Mouse (Mus musculus): ENCODE measurements at regions not wholly inside any gene's neighbourhood (a gene's known extent, or its start where the extent isn't known, plus 50 kb on each side); places are given as distances from the start of the nearest gene placed in this dataset.

DNA sequence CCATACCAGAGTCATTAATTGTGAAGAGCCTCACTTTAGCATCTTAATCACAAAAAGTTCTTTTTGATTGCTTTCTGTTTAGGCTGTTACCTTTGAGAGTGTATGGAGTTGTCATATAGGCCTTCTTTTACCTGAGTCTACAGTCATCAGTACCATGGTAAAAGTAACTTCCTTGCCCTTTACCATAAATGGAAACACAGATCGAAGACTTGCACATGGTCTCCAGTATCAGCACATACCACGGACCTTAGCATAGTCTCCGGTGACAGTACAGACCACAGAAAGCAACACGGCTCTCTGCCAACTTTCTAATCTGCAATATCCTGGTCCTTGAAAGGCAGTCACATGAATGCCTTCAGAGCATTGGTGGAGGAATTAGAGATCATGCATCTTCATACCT lies 1626.8 kb upstream of the Gm6569 start:
- 83% methylated on average over 4 of the region's 4 CpGs for WGBS
- no peak overlapping the region for H3K4me3 ChIP-seq (ENCODE audit: control insufficient read depth, insufficient read depth, low read length)
- TF ChIP-seq POLR2A (IDR thresholded peaks at IDR 0.05; ENCODE audit: control insufficient read depth, extremely low read depth, insufficient read depth, low read length, poor library complexity) (no peak), CTCF (IDR thresholded peaks at IDR 0.05; ENCODE audit: borderline replicate concordance, control insufficient read depth, extremely low read depth, insufficient read depth, low read length, poor library complexity) (no peak)

GRCm38 (mm10) chr15:72208076-72208475 lies 1626.3 kb upstream of the Gm6569 start:
- Histone ChIP-seq H3K4me3 (ENCODE audit: control insufficient read depth, insufficient read depth, low read length) (no peak overlapping the region), H3K4me1 (replicated peaks; ENCODE audit: control insufficient read depth, insufficient read depth, low read length) (no peaks in the 10 kb centered on the region), H3K27ac (ENCODE audit: control insufficient read depth, insufficient read depth, low read length) (no peak overlapping the region), H3K27me3 (ENCODE audit: control insufficient read depth, insufficient read depth, low read length) (no peaks in the 10 kb centered on the region), H3K36me3 (ENCODE audit: control insufficient read depth, insufficient read depth, low read length) (no peaks in the 10 kb centered on the region)
- 73% methylated on average over 4 of the region's 4 CpGs for WGBS
- DNase-seq, result no peak
- TF ChIP-seq POLR2A (IDR thresholded peaks at IDR 0.05; ENCODE audit: control insufficient read depth, extremely low read depth, insufficient read depth, low read length, poor library complexity), result no peak
- no peak for TF ChIP-seq CTCF (IDR thresholded peaks at IDR 0.05; ENCODE audit: borderline replicate concordance, control insufficient read depth, extremely low read depth, insufficient read depth, low read length, poor library complexity)

More for the DNA sequence above, 1626.8 kb upstream of the Gm6569 start:
- Histone ChIP-seq H3K27me3 (ENCODE audit: control insufficient read depth, insufficient read depth, low read length) (no peaks in the 10 kb centered on the region), H3K27ac (ENCODE audit: control insufficient read depth, insufficient read depth, low read length) (no peak overlapping the region), H3K36me3 (ENCODE audit: control insufficient read depth, insufficient read depth, low read length) (no peaks in the 10 kb centered on the region), H3K4me1 (replicated peaks; ENCODE audit: control insufficient read depth, insufficient read depth, low read length) (no peaks in the 10 kb centered on the region)
- no peak for DNase-seq

GRCm38 (mm10) chr15:72208973-72209372 lies 1625.4 kb upstream of the Gm6569 start:
- Histone ChIP-seq H3K36me3 (ENCODE audit: control insufficient read depth, insufficient read depth, low read length) (no peaks in the 10 kb centered on the region), H3K27ac (ENCODE audit: control insufficient read depth, insufficient read depth, low read length) (no peak overlapping the region), H3K27me3 (ENCODE audit: control insufficient read depth, insufficient read depth, low read length) (no peaks in the 10 kb centered on the region), H3K4me1 (replicated peaks; ENCODE audit: control insufficient read depth, insufficient read depth, low read length) (no peaks in the 10 kb centered on the region), H3K4me3 (ENCODE audit: control insufficient read depth, insufficient read depth, low read length) (no peak overlapping the region)
- no peak for DNase-seq
- WGBS, result 94% methylated on average over 7 of the region's 7 CpGs
- no peak for TF ChIP-seq POLR2A (IDR thresholded peaks at IDR 0.05; ENCODE audit: control insufficient read depth, extremely low read depth, insufficient read depth, low read length, poor library complexity)
- no peak for TF ChIP-seq CTCF (IDR thresholded peaks at IDR 0.05; ENCODE audit: borderline replicate concordance, control insufficient read depth, extremely low read depth, insufficient read depth, low read length, poor library complexity)

- WGBS, result 80% methylated on average over 5 of the region's 5 CpGs
- H3K27me3 ChIP-seq (ENCODE audit: control insufficient read depth, insufficient read depth, low read length), result no peaks in the 10 kb centered on the region
- no peak overlapping the region for H3K27ac ChIP-seq (ENCODE audit: control insufficient read depth, insufficient read depth, low read length)
- H3K4me3 ChIP-seq (ENCODE audit: control insufficient read depth, insufficient read depth, low read length), result no peak overlapping the region
- H3K4me1 ChIP-seq (replicated peaks; ENCODE audit: control insufficient read depth, insufficient read depth, low read length), result no peaks in the 10 kb centered on the region
- no peak for DNase-seq
- no peak for TF ChIP-seq CTCF (IDR thresholded peaks at IDR 0.05; ENCODE audit: borderline replicate concordance, control insufficient read depth, extremely low read depth, insufficient read depth, low read length, poor library complexity)
- TF ChIP-seq POLR2A (IDR thresholded peaks at IDR 0.05; ENCODE audit: control insufficient read depth, extremely low read depth, insufficient read depth, low read length, poor library complexity), result no peak
- no peaks in the 10 kb centered on the region for H3K36me3 ChIP-seq (ENCODE audit: control insufficient read depth, insufficient read depth, low read length)
These were observed 1616.6 kb upstream of the Gm6569 start for GRCm38 (mm10) chr15:72217731-72218130.

- H3K4me3 ChIP-seq (ENCODE audit: control insufficient read depth, insufficient read depth, low read length), result no peak overlapping the region
- no peaks in the 10 kb centered on the region for H3K36me3 ChIP-seq (ENCODE audit: control insufficient read depth, insufficient read depth, low read length)
- TF ChIP-seq CTCF (IDR thresholded peaks at IDR 0.05; ENCODE audit: borderline replicate concordance, control insufficient read depth, extremely low read depth, insufficient read depth, low read length, poor library complexity) (no peak), POLR2A (IDR thresholded peaks at IDR 0.05; ENCODE audit: control insufficient read depth, extremely low read depth, insufficient read depth, low read length, poor library complexity) (no peak)
- no peak for DNase-seq
- no peak overlapping the region for H3K27ac ChIP-seq (ENCODE audit: control insufficient read depth, insufficient read depth, low read length)
- 87% methylated on average over 7 of the region's 7 CpGs for WGBS
- H3K4me1 ChIP-seq (replicated peaks; ENCODE audit: control insufficient read depth, insufficient read depth, low read length), result no peaks in the 10 kb centered on the region
- no peaks in the 10 kb centered on the region for H3K27me3 ChIP-seq (ENCODE audit: control insufficient read depth, insufficient read depth, low read length)
These were observed 1614.4 kb upstream of the Gm6569 start for GRCm38 (mm10) chr15:72219985-72220384.

DNA sequence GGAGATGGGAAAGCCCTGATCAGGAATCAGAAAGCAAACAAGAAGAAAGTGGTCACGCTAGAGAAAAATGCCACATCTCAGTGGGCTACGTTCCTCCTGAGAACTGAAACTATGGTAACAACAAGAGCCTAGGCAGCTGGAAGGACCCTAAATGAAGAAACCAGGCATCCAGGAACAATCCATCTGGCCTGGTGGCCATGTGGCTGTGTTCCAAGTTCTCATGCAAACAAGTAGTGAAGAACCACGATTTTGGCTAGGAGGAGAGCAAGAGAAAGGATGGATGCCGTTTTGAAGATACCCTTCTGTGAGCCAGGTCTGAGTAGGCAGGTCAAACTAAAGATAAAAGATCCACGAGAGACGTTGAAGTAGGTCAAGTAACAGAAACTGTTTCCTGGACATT lies 1613.6 kb upstream of the Gm6569 start:
- DNase-seq, result no peak
- TF ChIP-seq POLR2A (IDR thresholded peaks at IDR 0.05; ENCODE audit: control insufficient read depth, extremely low read depth, insufficient read depth, low read length, poor library complexity) (no peak), CTCF (IDR thresholded peaks at IDR 0.05; ENCODE audit: borderline replicate concordance, control insufficient read depth, extremely low read depth, insufficient read depth, low read length, poor library complexity) (no peak)
- WGBS, result 89% methylated on average over 6 of the region's 6 CpGs

DNA sequence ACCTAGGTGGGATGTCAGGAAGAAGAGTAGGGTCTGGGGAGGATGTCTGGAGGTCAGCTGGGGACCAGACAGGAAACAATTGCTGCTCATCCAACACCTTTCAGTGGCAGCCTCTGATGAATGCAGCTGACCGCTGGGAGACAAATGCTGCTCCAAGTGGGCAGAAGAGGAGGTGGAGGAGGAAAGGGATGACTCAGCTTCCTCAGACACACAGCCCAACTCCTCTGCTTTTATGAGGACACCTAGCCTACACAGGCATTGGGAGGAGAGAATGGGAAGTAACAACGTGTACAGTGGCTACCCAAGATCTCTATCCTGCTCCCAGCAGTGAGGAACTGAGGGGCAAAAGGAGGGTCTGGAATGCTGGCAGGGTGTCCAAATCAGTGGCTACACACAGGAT lies 1602.0 kb upstream of the Gm6569 start:
- no peak for DNase-seq
- TF ChIP-seq CTCF (IDR thresholded peaks at IDR 0.05; ENCODE audit: borderline replicate concordance, control insufficient read depth, extremely low read depth, insufficient read depth, low read length, poor library complexity) (no peak), POLR2A (IDR thresholded peaks at IDR 0.05; ENCODE audit: control insufficient read depth, extremely low read depth, insufficient read depth, low read length, poor library complexity) (no peak)
- no peaks in the 10 kb centered on the region for H3K4me1 ChIP-seq (replicated peaks; ENCODE audit: control insufficient read depth, insufficient read depth, low read length)
- no peaks in the 10 kb centered on the region for H3K27me3 ChIP-seq (ENCODE audit: control insufficient read depth, insufficient read depth, low read length)
- no peak overlapping the region for H3K27ac ChIP-seq (ENCODE audit: control insufficient read depth, insufficient read depth, low read length)
- no peak overlapping the region for H3K4me3 ChIP-seq (ENCODE audit: control insufficient read depth, insufficient read depth, low read length)
- H3K36me3 ChIP-seq (ENCODE audit: control insufficient read depth, insufficient read depth, low read length), result no peaks in the 10 kb centered on the region
- WGBS, result 36% methylated on average over 2 of the region's 2 CpGs

More for the DNA sequence above, 1613.6 kb upstream of the Gm6569 start:
- H3K36me3 ChIP-seq (ENCODE audit: control insufficient read depth, insufficient read depth, low read length), result no peaks in the 10 kb centered on the region
- no peaks in the 10 kb centered on the region for H3K27me3 ChIP-seq (ENCODE audit: control insufficient read depth, insufficient read depth, low read length)
- no peak overlapping the region for H3K4me3 ChIP-seq (ENCODE audit: control insufficient read depth, insufficient read depth, low read length)
- no peaks in the 10 kb centered on the region for H3K4me1 ChIP-seq (replicated peaks; ENCODE audit: control insufficient read depth, insufficient read depth, low read length)
- H3K27ac ChIP-seq (ENCODE audit: control insufficient read depth, insufficient read depth, low read length), result no peak overlapping the region
